Mouse (Mus musculus) liver, adult 2 months (tissue): Measurements from ENCODE around the gene Dnajc7. TPM values are rescaled to one million over a fixed set of nuclear protein-coding genes. Genes with fewer than 3 reads are reported as not detected.
"Not testable (repeated sequence)": the region's sequence is repeated elsewhere in the genome, so short reads cannot be mapped to it uniquely, and the experiment has no call there.

Source experiments
- DNase-seq: peaks from one replicate; pipeline ENCODE4 v3.0.0-alpha.2; 2011; ENCODE audit warnings: low read depth, low spot score; ENCODE audit errors: extremely low read depth
- H3K27ac ChIP-seq: fragments of 200-500 bp; replicated peaks from 2 replicates; pipeline ENCODE4 v1.5.1; 2012; ENCODE audit warnings: low read depth, mild to moderate bottlenecking, control low read depth, inconsistent platforms, low read length; ENCODE audit not compliant: insufficient read depth
- H3K27me3 ChIP-seq: fragments of 200-500 bp; 2 replicates; pipeline ENCODE4 v1.6.1; 2012; ENCODE audit warnings: mild to moderate bottlenecking, moderate library complexity, low read length, inconsistent platforms; ENCODE audit not compliant: control insufficient read depth, insufficient read depth
- H3K36me3 ChIP-seq: fragments of 200-500 bp; 2 replicates; pipeline ENCODE4 v1.6.1; 2012; ENCODE audit warnings: low read length, inconsistent platforms; ENCODE audit not compliant: control insufficient read depth, insufficient read depth
- H3K4me1 ChIP-seq: fragments of 200-500 bp; 2 replicates; pipeline ENCODE4 v1.6.1; 2011; ENCODE audit warnings: low read length; ENCODE audit not compliant: control insufficient read depth, insufficient read depth
- H3K4me3 ChIP-seq: fragments of 200-500 bp; 2 replicates; pipeline ENCODE4 v1.5.1; 2011; ENCODE audit warnings: low read depth, mild to moderate bottlenecking, control low read depth, low read length, moderate library complexity; ENCODE audit not compliant: insufficient read depth
- H3K79me2 ChIP-seq: fragments of 200-500 bp; 2 replicates; pipeline ENCODE4 v1.6.1; 2012; ENCODE audit warnings: inconsistent platforms, mild to moderate bottlenecking, low read length, moderate library complexity; ENCODE audit not compliant: control insufficient read depth, insufficient read depth
- H3K9ac ChIP-seq: fragments of 200-500 bp; 2 replicates; pipeline ENCODE4 v1.6.1; 2012; ENCODE audit warnings: low read depth, mild to moderate bottlenecking, control low read depth, inconsistent platforms, low read length
- CTCF ChIP-seq: fragments of 200-500 bp; IDR thresholded peaks from 2 replicates; pipeline ENCODE4 v1.5.1; 2011; ENCODE audit warnings: low read depth, low read length, control low read depth
- POLR2A ChIP-seq: fragments of 200-500 bp; IDR thresholded peaks from 2 replicates; pipeline ENCODE4 v1.6.1; 2011; ENCODE audit warnings: low read length, control low read depth; ENCODE audit not compliant: insufficient read depth; ENCODE audit errors: extremely low read depth
- WGBS: fragments of 180-500 bp; shearing (Covaris S2); methylation state at CpG from one replicate; pipeline ENCODE4 v1.1.7; 2018; 5-methylcytosine and 5-hydroxymethylcytosine counted together
- polyA plus RNA-seq: library from polyadenylated mRNA; depleted of rRNA; stranded (reverse); fragments of >200 nt; gene quantifications from 2 replicates; pipeline ENCODE4 v1.2.3, GENCODE M21; 2012
- total RNA-seq: library from RNA; depleted of rRNA; stranded (reverse); fragments of >200 nt; gene quantifications from 2 replicates; pipeline ENCODE4 v1.2.3, GENCODE M21; 2014

The Dnajc7 gene
- total and polyA plus RNA-seq, 2 experiments = 16.1 to 44.7 TPM

DNA sequence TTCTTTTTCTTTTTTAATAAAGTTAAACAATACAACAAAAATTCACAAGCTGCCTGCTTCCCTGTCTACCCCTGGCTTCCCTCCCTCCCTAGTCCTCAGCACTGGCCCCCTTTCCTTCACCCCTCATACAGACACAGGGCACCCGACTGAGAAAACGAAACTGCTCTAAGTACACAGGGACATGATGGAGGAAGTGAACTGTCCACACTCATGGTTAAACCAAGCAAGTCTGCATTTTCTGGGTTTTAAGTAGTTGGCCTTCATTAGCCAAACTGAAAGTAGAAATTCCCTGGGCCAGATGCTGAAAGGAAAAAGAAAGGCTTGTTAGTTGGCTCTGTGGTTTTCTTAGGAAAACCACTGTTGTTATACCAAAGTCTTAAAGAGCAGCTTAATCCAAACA is 37.1 kb downstream of the Dnajc7 start:
- Histone ChIP-seq H3K79me2 (no peaks in the 10 kb centered on the region), H3K27ac (no peak overlapping the region), H3K4me3 (no peak overlapping the region), H3K36me3 (peaks cover 39% of the 10 kb centered on the region), H3K9ac (no peak overlapping the region), H3K27me3 (no peaks in the 10 kb centered on the region), H3K4me1 (no peaks in the 10 kb centered on the region)
- no peak for DNase-seq
- WGBS = 63% methylated on average over 2 of the region's 2 CpGs
- no peak for TF ChIP-seq CTCF
- no peak for TF ChIP-seq POLR2A

DNA sequence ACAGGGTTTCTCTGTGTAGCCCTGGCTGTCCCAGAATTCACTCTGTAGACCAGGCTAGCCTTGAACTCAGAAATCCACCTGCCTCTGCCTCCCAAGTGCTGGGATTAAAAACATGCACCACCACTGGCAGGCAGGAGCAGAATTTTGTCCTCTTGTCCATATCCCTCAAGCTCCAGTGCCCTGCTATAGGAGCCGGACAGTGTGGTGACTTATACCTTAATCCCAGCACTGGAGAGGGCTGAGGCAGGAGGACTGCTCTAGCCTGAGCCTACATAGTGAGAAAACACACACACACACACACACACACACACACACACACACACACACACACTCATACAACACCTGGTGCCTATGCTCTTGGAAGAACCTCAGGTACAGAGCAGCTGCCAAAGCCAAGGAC is 37.6 kb downstream of the Dnajc7 start:
- H3K9ac ChIP-seq, H3K4me3 ChIP-seq, H3K79me2 ChIP-seq, H3K27ac ChIP-seq, H3K4me1 ChIP-seq, DNase-seq, H3K27me3 ChIP-seq: not testable (repeated sequence)
- 100% methylated on average over 1 of the region's 1 CpGs for WGBS
- H3K36me3 ChIP-seq = peaks cover 35% of the 10 kb centered on the region

DNA sequence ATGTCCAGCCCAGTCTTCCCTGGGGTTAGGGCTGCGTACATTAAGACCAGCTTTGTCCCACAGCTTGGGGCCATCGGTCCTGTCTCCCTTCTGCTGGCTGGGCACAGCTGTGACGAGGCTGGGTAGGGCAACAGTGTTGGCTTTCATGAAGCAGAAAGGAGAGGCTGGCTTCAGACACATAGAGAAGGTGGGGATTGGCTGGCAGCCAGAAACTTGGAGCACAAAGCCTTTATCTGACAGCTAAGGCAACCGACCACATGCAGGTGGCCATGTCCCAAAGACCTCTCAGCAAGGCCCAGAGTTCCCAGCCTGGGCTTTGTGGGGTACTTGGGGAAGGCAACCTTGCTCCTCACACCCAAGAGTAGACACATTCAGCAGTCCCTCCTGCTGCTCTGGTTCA is 38.2 kb downstream of the Dnajc7 start:
- WGBS = 73% methylated on average over 4 of the region's 4 CpGs

DNA sequence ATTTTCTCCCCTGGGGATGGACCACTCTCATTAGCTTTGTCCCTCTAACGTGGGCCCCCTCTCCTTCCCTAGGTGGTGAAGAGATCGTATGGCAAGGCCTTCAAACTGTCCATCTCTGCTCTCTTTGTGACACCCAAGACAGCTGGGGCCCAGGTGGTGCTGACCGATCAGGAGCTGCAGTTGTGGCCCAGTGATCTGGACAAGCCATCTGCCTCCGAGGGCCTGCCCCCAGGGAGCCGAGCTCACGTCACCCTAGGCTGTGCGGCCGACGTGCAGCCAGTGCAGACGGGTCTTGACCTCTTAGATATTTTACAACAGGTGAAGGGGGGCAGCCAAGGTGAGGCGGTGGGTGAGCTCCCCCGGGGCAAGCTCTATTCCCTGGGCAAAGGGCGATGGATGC is 39.7 kb downstream of the Dnajc7 start:
- no peak overlapping the region for H3K9ac ChIP-seq
- TF ChIP-seq POLR2A (no peak), CTCF (no peak)
- 92% methylated on average over 13 of the region's 13 CpGs for WGBS
- no peaks in the 10 kb centered on the region for H3K79me2 ChIP-seq
- H3K27ac ChIP-seq = no peak overlapping the region
- no peak for DNase-seq
- H3K36me3 ChIP-seq = peaks cover 18% of the 10 kb centered on the region
- H3K4me3 ChIP-seq = no peak overlapping the region
- H3K4me1 ChIP-seq = no peaks in the 10 kb centered on the region
- H3K27me3 ChIP-seq = no peaks in the 10 kb centered on the region

More for the DNA sequence above, 38.2 kb downstream of the Dnajc7 start:
- H3K9ac ChIP-seq = no peak overlapping the region
- no peaks in the 10 kb centered on the region for H3K27me3 ChIP-seq
- H3K4me3 ChIP-seq = no peak overlapping the region
- H3K27ac ChIP-seq = no peak overlapping the region
- H3K36me3 ChIP-seq = peaks cover 32% of the 10 kb centered on the region
- H3K4me1 ChIP-seq = no peaks in the 10 kb centered on the region
- DNase-seq = no peak
- H3K79me2 ChIP-seq = no peaks in the 10 kb centered on the region
- no peak for TF ChIP-seq POLR2A
- TF ChIP-seq CTCF = no peak

DNA sequence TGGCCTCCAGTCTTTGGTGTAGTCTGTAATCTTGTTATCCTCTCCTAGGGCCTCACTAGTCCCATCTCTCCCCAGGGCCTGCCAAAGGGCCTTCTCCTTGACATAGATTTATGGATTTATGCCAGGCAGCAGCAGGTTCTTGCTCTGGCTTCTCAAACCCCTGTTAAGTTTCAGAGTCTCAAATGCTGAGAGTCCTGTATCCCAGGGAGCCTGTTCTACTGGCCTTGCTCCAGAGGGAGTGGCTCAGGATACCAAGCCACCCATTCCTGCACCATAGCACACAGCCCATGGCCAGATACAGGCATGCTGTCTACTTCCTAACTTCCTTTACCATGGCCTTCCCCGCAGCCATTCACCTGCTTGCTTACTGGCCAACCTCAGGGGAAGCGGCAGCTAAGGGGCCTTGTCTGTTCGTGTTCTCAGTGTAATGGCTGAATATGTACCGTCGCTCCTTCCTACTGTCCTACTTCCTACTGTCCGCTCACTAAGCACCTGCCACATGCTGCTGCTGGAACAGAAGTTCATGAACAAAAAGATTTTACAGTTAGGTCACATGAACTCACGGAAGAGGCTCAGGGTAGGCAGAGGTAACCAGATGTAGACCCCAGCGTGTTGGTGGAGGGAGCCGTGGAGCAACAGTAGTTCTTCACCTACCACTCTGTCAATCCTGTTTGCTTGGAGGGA is 40.7 kb downstream of the Dnajc7 start:
- no peak for DNase-seq
- Histone ChIP-seq H3K79me2 (no peaks in the 10 kb centered on the region), H3K36me3 (peaks cover 13% of the 10 kb centered on the region), H3K27ac (no peak overlapping the region), H3K27me3 (no peaks in the 10 kb centered on the region), H3K4me1 (0 out of 2 replicates have a peak, but pooled peaks cover 2% of the 10 kb centered on the region), H3K9ac (no peak overlapping the region), H3K4me3 (no peak overlapping the region)
- WGBS = 95% methylated on average over 9 of the region's 9 CpGs
- TF ChIP-seq CTCF (no peak), POLR2A (no peak)

DNA sequence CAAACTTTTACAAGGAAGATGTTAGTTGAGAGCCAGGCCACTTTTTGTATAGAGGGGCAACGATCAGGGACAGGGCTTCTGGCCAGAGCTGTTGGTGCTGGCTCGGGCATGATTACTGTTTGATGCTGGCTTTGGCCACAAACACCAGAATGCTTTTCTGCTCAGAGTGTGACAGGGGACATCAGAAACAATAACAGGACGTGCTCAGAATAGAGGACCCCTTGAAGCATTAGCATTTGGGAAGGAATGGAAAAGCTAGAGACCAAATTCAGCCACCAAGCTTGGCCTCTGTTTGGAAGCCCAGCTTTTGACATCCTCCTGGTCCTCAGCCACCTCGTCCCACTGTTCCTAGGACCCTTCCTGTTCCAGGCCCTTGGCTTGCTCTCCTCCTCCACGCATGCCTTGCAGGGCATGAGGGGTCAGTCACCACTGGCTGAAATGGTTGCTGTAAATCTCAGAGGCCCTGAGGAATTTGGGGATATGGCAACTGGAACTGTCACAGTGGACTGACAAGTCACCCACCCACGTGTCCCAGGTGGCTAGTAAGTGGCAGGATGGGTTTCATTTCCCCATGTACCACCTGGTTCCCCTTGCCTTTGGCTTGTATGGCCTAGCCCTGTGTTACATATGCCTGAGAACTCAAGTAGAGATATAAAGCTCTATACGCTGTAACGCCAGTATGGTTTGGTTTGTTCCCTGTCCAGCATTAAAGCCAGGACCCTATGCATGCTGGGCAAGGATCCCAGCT is 41.9 kb downstream of the Dnajc7 start:
- Histone ChIP-seq H3K27ac (no peak overlapping the region), H3K4me3 (no peak overlapping the region), H3K4me1 (0 out of 2 replicates have a peak, but pooled peaks cover 3% of the 10 kb centered on the region), H3K36me3 (peaks cover 3% of the 10 kb centered on the region; the same call in 1 of the 2 replicates), H3K9ac (no peak overlapping the region), H3K27me3 (no peaks in the 10 kb centered on the region), H3K79me2 (no peaks in the 10 kb centered on the region)
- no peak for DNase-seq
- 66% methylated on average over 8 of the region's 8 CpGs for WGBS
- TF ChIP-seq CTCF (no peak), POLR2A (no peak)
